Mouse (Mus musculus): ENCODE measurements around the gene Stxbp3.
"Not testable (repeated sequence)": the region's sequence is repeated elsewhere in the genome, so short reads cannot be mapped to it uniquely, and the experiment has no call there.

Gene Stxbp3

DNA sequence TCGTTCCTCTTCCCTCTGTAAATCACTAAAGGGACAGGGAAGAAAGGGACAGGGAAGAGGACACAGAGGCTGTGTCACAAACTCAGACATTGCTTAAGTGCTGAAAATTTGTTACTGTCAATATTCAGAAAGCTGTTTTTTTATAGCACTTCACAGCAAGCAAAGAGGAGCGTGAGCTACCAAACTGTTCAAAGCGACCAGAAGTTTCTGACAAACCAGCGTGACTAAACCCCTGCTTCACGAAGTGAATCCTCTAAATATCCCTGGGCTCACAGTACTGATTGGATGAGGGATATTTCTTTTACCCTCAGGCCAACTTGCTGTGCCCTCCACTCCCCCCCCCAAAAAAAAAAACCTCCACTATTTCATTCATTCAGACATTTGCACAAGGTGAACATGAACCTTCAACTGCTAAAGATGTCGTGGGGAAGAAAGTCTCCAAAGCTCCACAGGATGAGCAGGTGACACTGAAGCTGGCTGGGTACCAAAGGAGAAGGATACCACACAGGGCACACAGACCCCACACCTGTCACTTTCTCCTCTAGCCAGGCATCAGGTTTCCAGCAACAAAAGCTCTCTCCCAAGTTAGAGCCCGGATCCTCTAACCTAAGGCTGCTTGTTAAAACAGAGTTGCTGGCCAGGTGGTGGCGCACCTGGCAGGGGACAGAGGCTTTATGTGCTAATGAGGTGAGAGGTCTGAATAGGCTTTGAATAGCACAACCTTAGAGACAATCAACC, 16.2 kb upstream of the Stxbp3 start:
- DNase-seq: peak; percentile 90

- peak; percentile 97 for DNase-seq
Measured at GRCm38 (mm10) chr3:108855864-108856263, 15.5 kb upstream of the Stxbp3 start.

DNA sequence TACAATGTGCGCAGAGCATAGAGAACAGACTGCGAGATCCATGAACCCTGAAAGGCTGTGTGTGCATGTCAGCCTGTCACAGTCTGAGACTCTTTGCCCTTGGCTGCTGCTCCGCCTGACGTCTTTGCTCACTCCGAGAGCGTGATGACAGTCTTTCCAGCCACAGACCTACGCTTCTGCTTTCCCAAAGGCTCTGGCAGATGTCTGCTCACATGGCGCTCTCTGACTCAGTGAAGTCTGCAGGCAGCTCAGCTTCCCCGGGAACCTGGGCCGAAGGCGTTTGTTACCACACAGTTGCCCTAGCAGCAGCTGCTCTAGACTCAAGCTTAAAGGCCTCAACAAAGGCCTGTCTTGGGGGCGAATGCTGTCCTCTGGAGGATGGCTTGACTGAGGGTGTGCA, 15.0 kb upstream of the Stxbp3 start:
- peak; percentile 98 for DNase-seq

GRCm38 (mm10) chr3:108853266-108853665, 12.9 kb upstream of the Stxbp3 start:
- DNase-seq: no peak

GRCm38 (mm10) chr3:108851996-108852697, 11.8 kb upstream of the Stxbp3 start:
- peak; percentile 96 for DNase-seq

GRCm38 (mm10) chr3:108851554-108851953, 11.2 kb upstream of the Stxbp3 start:
- DNase-seq: peak; percentile 30

DNA sequence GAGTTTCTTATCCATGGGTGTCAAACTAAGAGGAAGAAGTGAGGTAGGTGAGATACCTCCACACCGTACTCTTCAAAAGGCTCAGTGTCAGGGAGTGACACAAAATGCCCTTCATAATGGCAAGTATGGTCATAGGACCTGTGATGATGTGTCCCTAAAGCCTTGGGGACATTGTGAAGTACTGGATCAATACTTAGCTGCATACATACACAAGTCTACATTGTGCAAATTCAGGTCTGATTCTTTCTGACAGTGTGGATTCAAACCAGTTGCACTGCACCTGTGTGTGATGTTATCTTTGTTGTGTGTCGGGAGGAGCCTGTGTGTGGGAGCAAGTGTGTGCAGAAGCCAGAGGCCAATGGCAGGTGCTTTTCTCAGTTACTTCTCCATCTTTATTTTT, 10.7 kb upstream of the Stxbp3 start:
- DNase-seq: peak; percentile 69

DNA sequence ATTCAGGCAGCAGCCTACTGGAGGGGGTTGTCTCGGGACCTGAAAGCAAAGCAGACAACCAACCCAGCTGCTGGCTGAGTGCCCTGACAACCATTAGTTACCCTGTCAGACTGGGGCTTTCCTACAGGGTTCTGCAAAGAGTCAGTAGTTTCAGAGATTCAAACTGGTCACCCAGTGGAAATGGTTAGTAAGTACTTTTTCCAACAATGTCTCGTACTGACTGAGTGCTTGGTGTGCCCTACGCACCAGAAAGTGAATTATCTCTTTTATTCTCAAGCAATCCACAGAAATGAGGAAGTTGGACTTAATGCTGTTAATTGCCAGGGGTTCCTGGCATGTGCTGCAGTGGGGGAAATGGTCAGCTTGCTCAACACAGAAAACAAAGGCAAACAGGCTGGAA, 10.2 kb upstream of the Stxbp3 start:
- peak; percentile 90 for DNase-seq

GRCm38 (mm10) chr3:108846616-108847015, 6.3 kb upstream of the Stxbp3 start:
- peak; percentile 87 for DNase-seq

- peak; percentile 85 for DNase-seq
Measured at GRCm38 (mm10) chr3:108844521-108844920, 4.2 kb upstream of the Stxbp3 start.

DNA sequence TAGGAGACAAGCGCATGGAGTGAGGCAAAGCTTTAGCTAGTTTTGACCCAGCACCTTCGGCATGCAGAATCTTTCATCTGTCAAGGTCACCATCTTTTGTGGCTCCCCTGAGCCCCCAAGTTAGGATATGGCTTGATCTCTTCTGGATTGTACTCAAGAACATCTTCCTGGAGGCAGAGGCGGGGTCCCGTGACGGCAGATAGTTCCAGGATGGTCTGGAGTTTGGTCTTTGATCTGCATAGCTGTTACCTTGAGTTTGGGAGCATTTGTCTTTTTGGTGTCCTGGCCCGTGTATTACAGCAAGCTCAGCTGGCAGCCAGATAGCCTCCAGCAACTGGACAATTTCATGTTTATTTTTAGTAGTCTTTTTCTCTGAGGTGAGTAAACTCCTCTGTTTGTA, 3.7 kb upstream of the Stxbp3 start:
- DNase-seq: peak; percentile 21

DNA sequence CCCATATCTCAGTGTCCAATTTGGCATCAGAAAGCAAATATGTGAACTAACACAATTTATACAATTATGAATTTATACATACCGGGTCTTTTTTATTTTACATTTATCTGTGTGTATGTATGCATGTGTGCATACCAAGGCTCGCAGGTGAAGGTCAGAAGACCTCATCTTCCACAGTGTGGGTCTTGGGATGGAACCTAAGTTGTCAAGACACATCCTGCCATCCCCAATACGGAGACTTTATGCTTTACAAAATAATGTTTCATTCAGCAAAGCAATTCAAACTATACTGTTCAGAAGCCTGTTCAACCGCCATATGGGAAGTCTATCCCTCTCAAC, 359 bp upstream of the Stxbp3 start:
- no peak for DNase-seq

DNA sequence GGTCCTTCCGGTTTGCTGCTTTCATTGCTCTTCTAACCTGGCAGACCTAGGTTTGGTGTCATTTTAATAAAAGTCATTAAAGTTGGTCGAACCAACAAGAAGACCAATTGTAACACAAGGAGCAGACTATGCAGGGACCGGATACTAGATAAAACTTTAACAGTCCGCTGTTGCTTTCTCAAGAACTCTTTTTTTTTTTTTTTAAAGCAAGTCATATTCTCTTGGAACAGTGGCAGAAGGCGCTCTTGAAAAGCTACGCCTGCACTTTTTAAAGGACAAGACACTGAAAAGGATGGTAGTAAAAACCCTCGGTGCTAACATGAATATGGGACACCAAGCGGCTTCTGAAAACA, 703 bp downstream of the Stxbp3 start:
- no peak for DNase-seq

DNA sequence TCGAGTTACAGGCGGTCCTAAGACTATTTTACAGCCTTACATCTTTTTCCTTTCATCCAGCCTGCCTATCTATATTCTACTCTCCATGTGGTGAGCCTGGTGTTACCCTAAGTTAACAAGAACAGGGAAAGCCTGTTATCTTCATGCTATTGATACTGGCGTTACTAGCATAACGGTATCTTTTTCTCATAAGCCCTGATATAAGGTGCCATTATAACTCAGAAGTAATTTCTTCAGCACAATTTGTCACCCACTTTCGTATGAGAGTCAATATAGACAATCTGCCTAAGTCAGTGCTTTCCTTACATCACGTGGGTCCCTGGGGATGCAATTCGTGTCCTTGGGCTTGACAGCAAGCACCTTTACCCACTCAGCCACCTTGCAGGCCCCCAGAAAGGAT, 1.3 kb downstream of the Stxbp3 start:
- DNase-seq: no peak

DNA sequence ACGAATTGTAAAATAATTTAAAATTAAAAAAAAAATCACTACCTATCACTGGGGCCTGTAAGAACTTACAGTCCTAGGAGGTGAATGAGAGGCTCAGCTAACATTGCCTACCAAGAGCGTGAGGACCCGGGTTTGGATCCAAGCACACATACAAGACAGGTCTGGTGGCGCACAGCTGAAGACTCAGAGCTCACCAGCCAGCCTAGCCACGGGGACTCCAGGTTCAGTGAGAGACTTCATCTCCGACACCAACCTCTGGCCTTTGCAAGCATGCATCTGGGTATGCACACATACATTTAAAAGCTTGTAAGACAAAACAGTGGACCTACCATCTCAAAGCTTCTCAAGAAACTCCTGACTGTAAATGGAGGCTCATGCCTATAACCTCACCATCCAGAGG, 3.4 kb downstream of the Stxbp3 start:
- DNase-seq: peak; percentile 66

- not testable (repeated sequence) for DNase-seq
Measured at GRCm38 (mm10) chr3:108833717-108834116, 6.6 kb downstream of the Stxbp3 start.

DNA sequence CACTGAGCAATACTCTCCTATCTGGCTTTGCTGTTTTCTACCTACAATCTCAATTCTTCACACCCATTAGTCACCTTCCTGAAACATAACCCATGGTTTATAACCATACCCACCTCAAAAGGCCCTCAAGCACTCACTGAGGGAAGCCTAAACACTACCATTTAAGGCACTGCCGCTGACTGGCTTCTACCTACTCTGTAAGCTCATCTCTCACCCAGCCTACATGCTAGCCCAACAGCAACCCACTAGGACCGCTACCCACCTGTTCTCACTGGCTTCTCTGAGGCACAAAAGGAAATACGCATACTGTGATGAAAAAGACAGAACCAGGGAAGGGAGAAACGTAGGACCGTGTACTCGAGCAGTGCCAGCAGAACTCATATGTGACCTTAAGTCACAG, 8.6 kb downstream of the Stxbp3 start:
- peak; percentile 79 for DNase-seq

GRCm38 (mm10) chr3:108830493-108830892, 9.8 kb downstream of the Stxbp3 start:
- DNase-seq: peak; percentile 86

DNA sequence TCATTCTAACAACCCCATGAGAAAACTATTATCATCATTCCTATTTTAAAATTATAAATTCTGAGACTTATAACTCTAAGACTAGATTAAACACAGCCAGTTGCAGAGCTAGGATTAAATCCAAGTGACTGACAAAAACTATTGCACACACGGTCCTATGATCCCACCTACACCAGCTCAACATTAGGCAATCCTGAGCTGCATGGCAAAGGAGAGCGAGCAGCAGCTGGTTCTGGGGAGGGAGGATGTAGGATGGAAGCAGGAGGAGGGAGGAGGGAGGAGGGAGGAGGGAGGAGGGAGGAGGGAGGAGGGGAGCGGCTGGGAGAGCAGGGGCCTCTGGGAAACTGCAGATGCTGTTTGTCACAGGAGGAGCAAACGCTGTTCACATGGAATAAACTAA, 24.7 kb downstream of the Stxbp3 start:
- DNase-seq: no peak

- peak; percentile 62 for DNase-seq
Measured at GRCm38 (mm10) chr3:108810747-108811263, 29.5 kb downstream of the Stxbp3 start.

DNA sequence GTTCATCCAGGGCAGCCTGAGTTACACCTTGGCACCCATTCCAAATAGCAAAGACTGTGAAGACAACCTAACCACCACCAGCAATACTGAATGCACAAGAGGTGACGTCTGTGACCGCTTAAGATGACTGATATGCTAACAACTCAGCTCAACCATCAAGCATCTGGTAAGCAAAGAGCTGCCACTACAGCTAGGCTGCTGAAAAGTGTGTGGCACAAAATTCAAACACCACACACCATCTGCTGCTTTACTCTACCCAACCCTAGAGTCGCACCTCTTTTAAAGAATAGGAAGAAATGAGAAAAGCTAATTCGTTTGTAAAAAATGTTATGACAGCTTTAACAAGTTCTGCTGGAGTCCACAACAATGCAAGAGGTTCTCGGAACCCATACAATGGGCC, 34.7 kb downstream of the Stxbp3 start:
- DNase-seq: no peak

GRCm38 (mm10) chr3:108798375-108798774, 42.0 kb downstream of the Stxbp3 start:
- peak; percentile 17 for DNase-seq

- peak; percentile 76 for DNase-seq
Measured at GRCm38 (mm10) chr3:108797723-108798122, 42.6 kb downstream of the Stxbp3 start.

GRCm38 (mm10) chr3:108796386-108796785, 43.9 kb downstream of the Stxbp3 start:
- DNase-seq: peak; percentile 52

Data from heart, adult 11 months (tissue).